Mouse (Mus musculus) induced T-regulatory cell, adult 2 months (primary cell): ENCODE results near the gene Gorasp2.

ENCODE experiments used
- DNase-seq: peaks from one replicate; pipeline ENCODE4 v3.0.0-alpha.2; 2012; ENCODE audit warnings: low read depth

Gorasp2 gene

GRCm38 (mm10) chr2:70661715-70662495 lies 529 bp downstream of the Gorasp2 start, which contains the start of gene Gm26558:
Gm26558 (minus strand) TSS chr2:70662108.
- DNase-seq, result peak; percentile 57

- peak; percentile 56 for DNase-seq
These were observed 2.4 kb downstream of the Gorasp2 start for GRCm38 (mm10) chr2:70663764-70664163.

DNA sequence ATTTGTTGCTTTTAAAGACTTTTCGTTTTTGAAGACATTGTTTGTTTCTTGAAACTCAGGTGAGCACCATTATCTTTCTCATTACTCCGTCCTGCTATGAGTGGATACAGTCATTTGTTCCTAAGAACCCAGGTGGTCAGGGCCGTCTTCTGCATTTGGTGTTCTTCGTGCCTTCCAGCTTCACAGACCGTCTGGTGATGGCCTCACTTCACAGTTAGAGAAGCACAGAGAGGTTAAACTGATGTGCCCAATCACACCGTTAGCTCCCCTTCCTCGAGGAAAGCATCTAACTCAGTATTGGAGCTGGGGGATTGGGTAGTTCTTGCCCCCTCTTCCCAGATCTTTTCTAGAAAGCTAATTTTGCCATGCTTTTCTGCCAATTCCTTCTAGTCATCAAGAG lies 5.6 kb downstream of the Gorasp2 start:
- no peak for DNase-seq

- DNase-seq, result no peak
These were observed 7.9 kb downstream of the Gorasp2 start for GRCm38 (mm10) chr2:70669241-70669640.

DNA sequence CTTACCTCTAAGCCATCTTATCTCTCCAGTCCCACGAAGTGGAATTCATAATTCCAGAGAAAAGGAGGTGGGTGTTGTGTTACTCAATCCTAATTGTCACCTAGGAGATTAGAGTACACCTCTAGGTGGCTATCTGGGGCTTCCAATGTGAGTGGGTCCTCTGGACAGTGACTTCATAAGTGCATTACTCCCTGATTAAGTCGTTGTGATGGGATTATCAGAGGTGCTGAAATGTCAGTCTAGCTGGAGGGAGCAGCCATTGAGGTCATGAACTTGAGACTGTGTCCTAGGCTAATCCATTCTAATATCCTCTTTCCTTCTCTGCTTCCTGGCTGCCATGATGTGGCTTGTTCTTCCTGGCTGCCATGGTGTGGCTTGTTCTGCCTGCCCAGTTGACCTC lies 8.5 kb downstream of the Gorasp2 start:
- no peak for DNase-seq

- DNase-seq, result no peak
These were observed 11.1 kb downstream of the Gorasp2 start for GRCm38 (mm10) chr2:70672476-70672875.

DNA sequence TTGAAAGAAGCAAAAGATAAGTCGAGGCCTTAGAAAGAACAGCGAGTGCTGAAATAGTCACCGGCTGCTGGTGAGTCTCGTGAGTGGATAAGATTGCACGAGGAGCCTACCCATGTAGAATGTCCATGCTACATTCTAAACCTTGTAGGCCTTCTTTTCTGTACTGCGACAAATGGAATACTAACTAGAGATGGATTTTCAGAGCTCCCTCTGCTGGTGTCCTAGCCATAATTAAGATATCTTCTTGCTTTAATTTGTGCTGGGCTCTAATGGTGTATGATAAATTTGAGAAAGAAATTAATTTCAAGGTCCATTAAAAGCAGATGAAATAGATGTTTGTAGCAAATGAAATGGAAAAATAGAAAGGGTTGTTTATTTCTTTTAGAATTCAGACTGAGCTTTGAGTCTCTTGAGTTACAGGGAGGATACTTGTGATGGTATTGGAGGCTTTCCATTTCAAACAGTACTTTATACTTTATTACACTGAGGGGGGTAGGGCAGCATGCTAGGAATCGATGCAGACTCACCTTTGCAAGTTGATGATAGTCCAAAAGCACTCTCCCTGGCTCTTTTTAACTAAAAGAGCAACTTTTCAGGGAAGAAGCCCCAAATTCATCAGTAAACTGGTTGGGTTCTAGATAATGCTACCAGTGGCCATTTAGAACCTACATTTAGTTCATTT lies 12.2 kb downstream of the Gorasp2 start:
- DNase-seq, result peak; percentile 43

GRCm38 (mm10) chr2:70682324-70682723 lies 20.9 kb downstream of the Gorasp2 start:
- no peak for DNase-seq

- DNase-seq, result no peak
These were observed 27.2 kb downstream of the Gorasp2 start for GRCm38 (mm10) chr2:70688454-70689078.

DNA sequence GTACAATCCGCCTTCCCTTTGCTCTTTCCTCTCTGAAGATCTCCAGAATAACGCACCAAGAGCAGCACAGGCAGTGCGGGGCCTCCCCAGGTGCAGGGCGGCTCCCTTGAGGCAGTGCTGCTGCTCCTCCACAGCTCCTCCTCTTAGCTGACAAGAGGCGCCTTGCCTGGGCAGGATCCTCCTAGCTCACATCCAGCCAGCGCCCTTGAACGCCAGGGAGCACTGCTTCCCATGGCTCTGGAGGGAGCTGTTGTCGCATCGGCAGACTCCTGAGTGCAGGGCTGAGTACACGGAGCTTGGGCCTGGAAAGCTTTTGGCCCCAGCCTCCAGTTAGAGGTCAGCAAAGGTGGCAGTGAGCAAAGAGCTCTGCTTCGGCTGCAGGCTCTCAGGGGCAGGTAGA lies 28.8 kb downstream of the Gorasp2 start:
- no peak for DNase-seq

DNA sequence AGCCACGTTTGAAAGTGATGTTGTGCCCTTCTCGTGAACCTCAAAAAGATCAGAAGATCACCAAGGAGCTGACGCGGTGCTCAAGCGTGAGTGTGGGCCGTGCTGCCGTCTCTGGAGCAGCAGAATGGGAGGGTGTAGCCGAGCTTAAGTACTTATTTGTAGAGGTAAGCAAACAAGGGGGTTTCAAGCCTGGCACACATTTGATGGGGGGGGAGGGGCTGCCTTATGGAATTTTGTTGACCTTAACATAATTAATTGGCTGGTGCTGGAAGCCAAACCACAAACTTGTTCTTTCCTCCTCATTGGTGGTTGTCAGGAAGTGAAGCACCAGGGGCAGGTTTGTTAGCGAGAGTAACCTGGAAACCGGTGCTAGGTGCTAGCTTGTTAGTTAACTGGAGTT lies 34.3 kb downstream of the Gorasp2 start:
- DNase-seq, result no peak

DNA sequence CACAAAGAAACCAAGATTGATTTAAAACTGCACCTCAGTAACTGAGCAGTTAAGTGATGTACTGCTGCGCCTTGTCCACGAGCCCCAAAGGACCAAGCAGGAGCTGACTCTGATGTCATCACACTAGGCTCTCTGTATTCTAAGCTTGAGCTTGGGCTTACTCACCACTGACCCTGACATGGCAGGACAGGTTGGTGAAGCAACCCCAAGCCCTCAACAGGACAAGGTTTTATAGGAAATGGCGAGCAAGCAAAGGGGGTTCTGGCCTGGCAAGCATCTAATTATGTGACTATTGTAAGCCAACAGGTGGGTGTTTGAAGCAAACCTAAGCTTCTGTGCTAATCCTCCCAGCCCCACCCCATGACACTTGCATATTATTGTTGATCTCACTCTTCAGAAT lies 39.5 kb downstream of the Gorasp2 start:
- DNase-seq, result no peak

DNA sequence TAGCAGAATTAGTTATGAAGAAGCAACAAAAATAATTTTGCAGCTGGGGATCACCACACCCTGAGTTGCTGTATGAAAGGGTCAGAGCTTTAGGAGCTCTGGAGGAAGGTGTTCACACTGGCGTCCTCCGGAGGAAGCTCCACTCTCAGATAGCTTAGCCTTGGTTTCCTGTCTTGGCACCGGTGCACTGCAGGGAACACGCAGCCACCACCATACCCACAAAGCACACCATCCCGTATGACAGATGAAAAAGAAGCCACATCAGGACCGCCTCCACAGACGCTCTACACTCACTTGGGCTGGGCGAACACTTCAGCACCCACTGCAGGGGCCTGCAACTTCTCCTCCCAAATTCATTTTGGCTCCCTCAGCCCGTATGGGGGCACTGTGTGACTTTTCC lies 40.2 kb downstream of the Gorasp2 start:
- peak; percentile 25 for DNase-seq

GRCm38 (mm10) chr2:70702403-70702802 lies 41.0 kb downstream of the Gorasp2 start:
- no peak for DNase-seq

- DNase-seq, result no peak
These were observed 47.8 kb downstream of the Gorasp2 start for GRCm38 (mm10) chr2:70708986-70709730.

GRCm38 (mm10) chr2:70710236-70710635 lies 48.9 kb downstream of the Gorasp2 start:
- DNase-seq, result no peak

DNA sequence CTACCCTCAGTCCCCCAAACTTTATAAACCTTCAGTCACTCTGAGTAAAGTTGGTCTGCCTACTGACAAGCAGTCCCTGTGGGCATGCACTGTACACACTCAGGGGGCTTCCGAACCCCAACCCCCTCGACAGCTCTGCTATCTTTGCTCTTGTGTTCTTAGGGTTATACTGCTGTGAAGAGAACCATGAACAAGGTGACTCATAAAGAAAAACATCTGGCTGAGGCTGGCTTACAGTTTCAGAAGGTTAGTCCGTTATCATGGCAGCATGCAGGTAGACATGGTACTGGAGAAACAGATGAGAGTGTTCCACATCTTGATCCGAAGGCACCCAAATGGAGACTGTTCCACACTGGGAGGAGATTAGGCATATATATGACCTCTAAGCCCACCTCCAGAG lies 49.5 kb downstream of the Gorasp2 start:
- DNase-seq, result no peak

DNA sequence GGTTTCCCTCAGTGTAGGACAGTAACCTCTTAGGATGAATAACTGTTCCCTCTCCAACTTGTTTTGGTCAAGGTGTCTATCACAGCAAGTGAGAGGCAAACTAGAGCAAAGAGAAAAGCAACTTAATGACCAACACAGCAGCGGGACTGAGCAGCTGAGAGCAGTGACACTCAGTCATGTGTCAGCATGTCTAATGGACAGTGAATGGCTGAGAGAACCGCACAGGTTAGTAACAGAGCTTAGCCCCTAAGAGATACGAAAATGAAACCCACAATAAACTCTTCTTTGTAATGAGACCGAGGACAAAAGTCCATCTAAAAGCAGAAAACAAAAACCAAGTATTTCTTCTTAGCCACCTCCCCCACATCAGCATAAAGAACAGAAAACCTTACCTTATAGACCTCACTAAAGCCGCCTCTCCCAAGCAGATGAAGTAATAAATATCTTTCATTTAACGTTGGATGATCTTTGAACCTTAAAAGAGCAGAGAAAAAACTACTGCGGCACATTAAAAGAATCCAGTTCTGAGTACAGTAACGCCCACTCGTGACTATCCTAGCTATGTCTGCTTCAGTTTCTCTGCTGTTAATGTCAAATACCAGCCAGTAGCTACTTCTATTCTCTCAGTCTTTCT lies 62.4 kb downstream of the Gorasp2 start:
- DNase-seq, result no peak

- peak; percentile 30 for DNase-seq
These were observed 65.7 kb downstream of the Gorasp2 start for GRCm38 (mm10) chr2:70727089-70727488.

DNA sequence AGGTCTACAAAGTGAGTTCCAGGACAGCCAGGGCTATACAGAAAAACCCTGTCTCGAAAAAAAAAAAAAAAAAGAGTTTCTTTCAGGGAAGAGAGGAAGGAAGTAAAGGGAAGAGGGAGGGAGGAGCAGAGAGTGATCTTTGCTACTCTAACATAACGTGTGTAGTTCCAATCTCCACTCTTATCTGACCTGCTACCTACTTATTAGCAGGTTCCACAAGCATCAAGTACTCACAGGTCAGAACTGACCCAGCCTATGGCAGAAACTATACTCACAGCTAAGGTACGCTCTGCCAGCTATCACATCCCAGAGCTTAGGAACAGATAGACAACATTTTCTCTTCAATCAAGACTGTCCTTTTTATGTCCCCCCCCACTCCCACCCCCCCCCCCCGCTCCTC lies 74.2 kb downstream of the Gorasp2 start:
- no peak for DNase-seq

- DNase-seq, result no peak
These were observed 74.6 kb downstream of the Gorasp2 start for GRCm38 (mm10) chr2:70736008-70736407.

- no peak for DNase-seq
These were observed 80.5 kb downstream of the Gorasp2 start for GRCm38 (mm10) chr2:70741901-70742300.
